Mouse (Mus musculus) hindbrain, embryonic 13.5 days (tissue): ENCODE results near the gene Pmvk. TPM values are rescaled to one million over a fixed set of nuclear protein-coding genes. Genes with fewer than 3 reads are reported as not detected.

Experiments
- ATAC-seq: fragments of 200-750 bp; cut with Nextera tagmentation; 2 replicates; pipeline ENCODE4 v1.8.0; 2017; ENCODE audit warnings: moderate TSS enrichment; ENCODE audit not compliant: low FRiP score
- H3K27ac ChIP-seq: fragments of 300-500 bp; sonication (generic); 2 replicates; pipeline ENCODE4 v1.5.1; 2015; ENCODE audit warnings: inconsistent platforms, mild to moderate bottlenecking, moderate library complexity
- H3K27me3 ChIP-seq: fragments of 300-500 bp; sonication (generic); 2 replicates; pipeline ENCODE4 v1.6.1; 2015; ENCODE audit warnings: mild to moderate bottlenecking, inconsistent platforms
- H3K36me3 ChIP-seq: fragments of 300-500 bp; sonication (generic); 2 replicates; pipeline ENCODE4 v1.6.1; 2015; ENCODE audit warnings: mild to moderate bottlenecking, inconsistent platforms
- H3K4me1 ChIP-seq: fragments of 300-500 bp; sonication (generic); replicated peaks from 2 replicates; pipeline ENCODE4 v1.6.1; 2015; ENCODE audit warnings: inconsistent platforms
- H3K4me2 ChIP-seq: fragments of 300-500 bp; sonication (generic); 2 replicates; pipeline ENCODE4 v1.6.1; 2015; ENCODE audit warnings: inconsistent platforms, mild to moderate bottlenecking, moderate library complexity
- H3K4me3 ChIP-seq: fragments of 300-500 bp; sonication (generic); 2 replicates; pipeline ENCODE4 v1.5.1; 2015; ENCODE audit warnings: mild to moderate bottlenecking, inconsistent platforms
- H3K9ac ChIP-seq: fragments of 300-500 bp; sonication (generic); 2 replicates; pipeline ENCODE4 v1.6.1; 2015; ENCODE audit warnings: mild to moderate bottlenecking, inconsistent platforms
- H3K9me3 ChIP-seq: fragments of 300-500 bp; sonication (generic); 2 replicates; pipeline ENCODE4 v1.6.1; 2016; ENCODE audit warnings: inconsistent platforms
- WGBS: fragments of 180-500 bp; shearing (Covaris S2); methylation state at CpG from one replicate; pipeline ENCODE4 v1.1.7; 2015; 5-methylcytosine and 5-hydroxymethylcytosine counted together
- polyA plus RNA-seq: library from polyadenylated mRNA; unstranded; fragments of >200 nt; fragmentation: Nextera tagmentation; extraction: Ambion mirVana; gene quantifications from 2 replicates; pipeline ENCODE4 v1.2.1, GENCODE M21; 2015

Gene Pmvk
- polyA plus RNA-seq = 101 and 105 TPM in 2 replicates

GRCm38 (mm10) chr3:89454401-89455177, at the start of gene Pmvk:
TSS of gene Pmvk (plus strand) at chr3:89454541.
- Histone ChIP-seq H3K9ac (no peak within 1 kb of the TSS), H3K9me3 (no peaks in the 10 kb centered on the region), H3K27me3 (no peaks in the 10 kb centered on the region), H3K4me2 (no peak within 1 kb of the TSS), H3K4me1 (peaks cover 17% of the 10 kb centered on the region), H3K36me3 (no peaks in the 10 kb centered on the region), H3K4me3 (no peak within 1 kb of the TSS), H3K27ac (no peak within 1 kb of the TSS)
- 67% methylated on average over 10 of the region's 10 CpGs for WGBS
- ATAC-seq = no peak

- no peaks in the 10 kb centered on the region for H3K9me3 ChIP-seq
- H3K36me3 ChIP-seq = peaks cover 68% of the 10 kb centered on the region
- H3K27ac ChIP-seq = no peak overlapping the region
- H3K4me3 ChIP-seq = no peak overlapping the region
- ATAC-seq = no peak
- no peak overlapping the region for H3K9ac ChIP-seq
- peaks cover 28% of the 10 kb centered on the region for H3K4me1 ChIP-seq
- 94% methylated on average over 6 of the region's 6 CpGs for WGBS
- H3K27me3 ChIP-seq = no peaks in the 10 kb centered on the region
- no peak overlapping the region for H3K4me2 ChIP-seq
Observed at GRCm38 (mm10) chr3:89406887-89407286, 47.5 kb upstream of the Pmvk start.

- Histone ChIP-seq H3K27ac (no peak overlapping the region), H3K4me3 (no peak overlapping the region), H3K4me1 (peaks cover 34% of the 10 kb centered on the region), H3K36me3 (peaks cover 52% of the 10 kb centered on the region), H3K9me3 (no peaks in the 10 kb centered on the region), H3K9ac (no peak overlapping the region), H3K4me2 (no peak overlapping the region), H3K27me3 (no peaks in the 10 kb centered on the region)
- 68% methylated on average over 16 of the region's 16 CpGs for WGBS
- ATAC-seq = no peak
Observed at GRCm38 (mm10) chr3:89408448-89408847, 45.9 kb upstream of the Pmvk start.

- H3K27ac ChIP-seq = no peak overlapping the region
- H3K9me3 ChIP-seq = no peaks in the 10 kb centered on the region
- no peaks in the 10 kb centered on the region for H3K27me3 ChIP-seq
- no peak overlapping the region for H3K9ac ChIP-seq
- H3K4me2 ChIP-seq = no peak overlapping the region
- no peak for ATAC-seq
- H3K4me3 ChIP-seq = no peak overlapping the region
- WGBS = 95% methylated on average over 3 of the region's 3 CpGs
- peaks cover 49% of the 10 kb centered on the region for H3K36me3 ChIP-seq
- H3K4me1 ChIP-seq = peaks cover 34% of the 10 kb centered on the region
Observed at GRCm38 (mm10) chr3:89409701-89410100, 44.6 kb upstream of the Pmvk start.

GRCm38 (mm10) chr3:89410864-89411263, 43.5 kb upstream of the Pmvk start:
- 82% methylated on average over 10 of the region's 10 CpGs for WGBS

GRCm38 (mm10) chr3:89411490-89412393, 42.6 kb upstream of the Pmvk start, which contains the start of gene Flad1:
TSS of gene Flad1 (minus strand) at chr3:89411870.
- H3K27ac ChIP-seq = peak within 1 kb of the TSS; percentile 78
- no peaks in the 10 kb centered on the region for H3K9me3 ChIP-seq
- H3K27me3 ChIP-seq = no peaks in the 10 kb centered on the region
- peak within 1 kb of the TSS; percentile 47 for H3K4me3 ChIP-seq
- peaks cover 46% of the 10 kb centered on the region for H3K36me3 ChIP-seq
- ATAC-seq = peak; percentile 100
- peak within 1 kb of the TSS; percentile 72 for H3K9ac ChIP-seq
- 8% methylated on average over 28 of the region's 28 CpGs for WGBS
- H3K4me2 ChIP-seq = peak within 1 kb of the TSS; percentile 69
- peaks cover 34% of the 10 kb centered on the region for H3K4me1 ChIP-seq

More at GRCm38 (mm10) chr3:89410864-89411263, 43.5 kb upstream of the Pmvk start:
- Histone ChIP-seq H3K4me1 (peaks cover 34% of the 10 kb centered on the region), H3K36me3 (peaks cover 48% of the 10 kb centered on the region), H3K9ac (peak overlapping the region; percentile 72), H3K9me3 (no peaks in the 10 kb centered on the region), H3K27ac (peak overlapping the region; percentile 78), H3K4me2 (peak overlapping the region; percentile 69), H3K4me3 (peak overlapping the region; percentile 47), H3K27me3 (no peaks in the 10 kb centered on the region)
- no peak for ATAC-seq

- H3K4me1 ChIP-seq = peaks cover 36% of the 10 kb centered on the region
- H3K9me3 ChIP-seq = no peaks in the 10 kb centered on the region
- 97% methylated on average over 8 of the region's 8 CpGs for WGBS
- H3K27me3 ChIP-seq = no peaks in the 10 kb centered on the region
- H3K4me3 ChIP-seq = no peak overlapping the region
- H3K4me2 ChIP-seq = no peak overlapping the region
- H3K36me3 ChIP-seq = peaks cover 23% of the 10 kb centered on the region
- H3K27ac ChIP-seq = no peak overlapping the region
- H3K9ac ChIP-seq = no peak overlapping the region
- no peak for ATAC-seq
Observed at GRCm38 (mm10) chr3:89416158-89416557, 38.2 kb upstream of the Pmvk start.

GRCm38 (mm10) chr3:89417131-89417530, 37.2 kb upstream of the Pmvk start:
- peak overlapping the region; percentile 68 for H3K9ac ChIP-seq
- no peak for ATAC-seq

GRCm38 (mm10) chr3:89417840-89418169, 36.5 kb upstream of the Pmvk start:
- Histone ChIP-seq H3K4me2 (peak overlapping the region; percentile 82), H3K9me3 (no peaks in the 10 kb centered on the region), H3K4me1 (peaks cover 43% of the 10 kb centered on the region), H3K9ac (peak overlapping the region; percentile 68), H3K27me3 (no peaks in the 10 kb centered on the region), H3K4me3 (peak overlapping the region; percentile 54), H3K27ac (peak overlapping the region; percentile 45), H3K36me3 (peaks cover 23% of the 10 kb centered on the region)
- under 1% methylated on average over 20 of the region's 20 CpGs for WGBS
- ATAC-seq = peak; percentile 52

More at GRCm38 (mm10) chr3:89417131-89417530, 37.2 kb upstream of the Pmvk start:
- peaks cover 23% of the 10 kb centered on the region for H3K36me3 ChIP-seq
- H3K4me1 ChIP-seq = peaks cover 43% of the 10 kb centered on the region
- peak overlapping the region; percentile 82 for H3K4me2 ChIP-seq
- H3K27ac ChIP-seq = peak overlapping the region; percentile 45; the same call in 1 of the 2 replicates
- peak overlapping the region; percentile 54 for H3K4me3 ChIP-seq
- no peaks in the 10 kb centered on the region for H3K27me3 ChIP-seq
- WGBS = 34% methylated on average over 2 of the region's 2 CpGs
- no peaks in the 10 kb centered on the region for H3K9me3 ChIP-seq

- peak; percentile 97 for ATAC-seq
- WGBS = under 1% methylated on average over 39 of the region's 39 CpGs
- Histone ChIP-seq H3K27ac (peak within 1 kb of the TSS; percentile 87), H3K9ac (peak within 1 kb of the TSS; percentile 68), H3K9me3 (no peaks in the 10 kb centered on the region), H3K4me1 (peaks cover 43% of the 10 kb centered on the region), H3K4me3 (peak within 1 kb of the TSS; percentile 54), H3K4me2 (peak within 1 kb of the TSS; percentile 82), H3K27me3 (no peaks in the 10 kb centered on the region), H3K36me3 (peaks cover 23% of the 10 kb centered on the region)
Observed at GRCm38 (mm10) chr3:89418170-89418860, 36.0 kb upstream of the Pmvk start, which contains the start of the genes Cks1b and Shc1. TSS of gene Cks1b (minus strand) at chr3:89418383. TSS of gene Shc1 (plus strand) at chr3:89418443.

- Histone ChIP-seq H3K4me2 (peak overlapping the region; percentile 82), H3K4me1 (peaks cover 43% of the 10 kb centered on the region), H3K27me3 (no peaks in the 10 kb centered on the region), H3K4me3 (peak overlapping the region; percentile 54), H3K27ac (peak overlapping the region; percentile 87), H3K9ac (peak overlapping the region; percentile 68), H3K9me3 (no peaks in the 10 kb centered on the region), H3K36me3 (peaks cover 22% of the 10 kb centered on the region)
- peak; percentile 18; the same call in 1 of the 2 replicates for ATAC-seq
- 0% methylated on average over 16 of the region's 16 CpGs for WGBS
Observed at GRCm38 (mm10) chr3:89418861-89419250, 35.5 kb upstream of the Pmvk start.
